Mouse (Mus musculus): ENCODE measurements around the gene Msh4. TPM values are rescaled to one million over a fixed set of nuclear protein-coding genes. Genes with fewer than 3 reads are reported as not detected.

Msh4 gene
- total and polyA plus RNA-seq, 2 experiments = 0.09 TPM; not detected in 1

- Histone ChIP-seq H3K27ac (replicated peaks; ENCODE audit: insufficient read depth, low read depth, low read length) (no peak overlapping the region), H3K4me3 (ENCODE audit: insufficient read depth, low read depth, low read length) (no peak overlapping the region)
Measured at GRCm38 (mm10) chr3:153852266-153852665, 53.7 kb downstream of the Msh4 start.

GRCm38 (mm10) chr3:153850759-153851158 lies 55.2 kb downstream of the Msh4 start:
- H3K79me2 ChIP-seq (ENCODE audit: control insufficient read depth, insufficient read depth, low read length) = no peaks in the 10 kb centered on the region
- DNase-seq (ENCODE audit: extremely low read depth, low read depth, low spot score) = no peak
- no peak overlapping the region for H3K27ac ChIP-seq (replicated peaks; ENCODE audit: insufficient read depth, low read depth, low read length)
- no peaks in the 10 kb centered on the region for H3K27me3 ChIP-seq (ENCODE audit: control insufficient read depth, insufficient read depth, low read length)
- no peaks in the 10 kb centered on the region for H3K36me3 ChIP-seq (ENCODE audit: control insufficient read depth, insufficient read depth, low read length)
- H3K9ac ChIP-seq (ENCODE audit: low read depth, low read length) = no peak overlapping the region
- 93% methylated on average over 7 of the region's 7 CpGs for WGBS
- TF ChIP-seq POLR2A (IDR thresholded peaks at IDR 0.05; ENCODE audit: extremely low read depth, insufficient read depth, low read length) (no peak), CTCF (IDR thresholded peaks at IDR 0.05; ENCODE audit: low read depth, low read length) (no peak)
- H3K4me3 ChIP-seq (ENCODE audit: insufficient read depth, low read depth, low read length) = no peak overlapping the region
- no peaks in the 10 kb centered on the region for H3K4me1 ChIP-seq (ENCODE audit: control insufficient read depth, insufficient read depth, low read length)

More at GRCm38 (mm10) chr3:153852266-153852665, 53.7 kb downstream of the Msh4 start:
- no peak for DNase-seq (ENCODE audit: extremely low read depth, low read depth, low spot score)
- TF ChIP-seq CTCF (IDR thresholded peaks at IDR 0.05; ENCODE audit: low read depth, low read length) (no peak), POLR2A (IDR thresholded peaks at IDR 0.05; ENCODE audit: extremely low read depth, insufficient read depth, low read length) (no peak)
- Histone ChIP-seq H3K36me3 (ENCODE audit: control insufficient read depth, insufficient read depth, low read length) (no peaks in the 10 kb centered on the region), H3K9ac (ENCODE audit: low read depth, low read length) (no peak overlapping the region), H3K27me3 (ENCODE audit: control insufficient read depth, insufficient read depth, low read length) (no peaks in the 10 kb centered on the region), H3K79me2 (ENCODE audit: control insufficient read depth, insufficient read depth, low read length) (no peaks in the 10 kb centered on the region), H3K4me1 (ENCODE audit: control insufficient read depth, insufficient read depth, low read length) (no peaks in the 10 kb centered on the region)
- 78% methylated on average over 8 of the region's 8 CpGs for WGBS

DNA sequence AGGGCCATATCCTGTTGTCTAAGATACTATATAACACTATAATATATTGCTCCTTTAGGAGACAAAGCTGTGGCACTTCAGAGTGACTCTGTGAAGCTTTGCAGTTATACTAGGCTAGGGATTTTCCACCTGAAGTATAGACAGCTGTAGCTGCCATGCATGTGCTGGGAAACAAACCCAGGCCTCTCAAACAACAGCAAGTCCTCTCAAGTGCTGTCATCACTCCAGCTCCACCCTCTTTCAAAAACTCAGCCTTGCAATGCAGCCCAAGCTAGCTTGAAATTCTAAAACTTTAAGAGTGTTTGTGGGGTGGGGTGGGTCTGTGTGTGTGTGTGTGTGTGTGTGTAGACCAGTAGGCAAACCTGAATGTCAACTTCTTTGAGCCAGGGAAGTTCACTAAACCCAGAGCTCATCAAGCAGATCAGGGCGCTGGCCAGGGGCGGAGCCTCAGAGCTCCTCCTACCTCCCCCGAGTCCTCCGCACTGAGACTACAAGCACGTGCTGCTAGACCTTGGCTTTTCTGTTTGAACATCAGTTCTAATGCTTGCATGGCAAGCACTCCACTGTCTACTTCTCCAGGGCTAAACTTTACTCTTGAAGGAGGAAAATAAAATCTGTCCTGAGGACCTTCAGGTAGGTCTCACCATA lies 56.4 kb downstream of the Msh4 start:
- WGBS = 0% methylated on average over 5 of the region's 5 CpGs
- no peak overlapping the region for H3K27ac ChIP-seq (replicated peaks; ENCODE audit: insufficient read depth, low read depth, low read length)
- H3K4me1 ChIP-seq (ENCODE audit: control insufficient read depth, insufficient read depth, low read length) = no peaks in the 10 kb centered on the region
- H3K4me3 ChIP-seq (ENCODE audit: insufficient read depth, low read depth, low read length) = no peak overlapping the region
- no peaks in the 10 kb centered on the region for H3K79me2 ChIP-seq (ENCODE audit: control insufficient read depth, insufficient read depth, low read length)
- no peaks in the 10 kb centered on the region for H3K36me3 ChIP-seq (ENCODE audit: control insufficient read depth, insufficient read depth, low read length)
- H3K27me3 ChIP-seq (ENCODE audit: control insufficient read depth, insufficient read depth, low read length) = no peaks in the 10 kb centered on the region
- TF ChIP-seq CTCF (IDR thresholded peaks at IDR 0.05; ENCODE audit: low read depth, low read length) = no peak
- no peak for TF ChIP-seq POLR2A (IDR thresholded peaks at IDR 0.05; ENCODE audit: extremely low read depth, insufficient read depth, low read length)
- H3K9ac ChIP-seq (ENCODE audit: low read depth, low read length) = no peak overlapping the region
- peak; percentile 21 for DNase-seq (ENCODE audit: extremely low read depth, low read depth, low spot score)

- H3K79me2 ChIP-seq (ENCODE audit: control insufficient read depth, insufficient read depth, low read length) = no peaks in the 10 kb centered on the region
- no peak overlapping the region for H3K9ac ChIP-seq (ENCODE audit: low read depth, low read length)
- 77% methylated on average over 7 of the region's 7 CpGs for WGBS
- no peak overlapping the region for H3K4me3 ChIP-seq (ENCODE audit: insufficient read depth, low read depth, low read length)
- no peaks in the 10 kb centered on the region for H3K27me3 ChIP-seq (ENCODE audit: control insufficient read depth, insufficient read depth, low read length)
- TF ChIP-seq POLR2A (IDR thresholded peaks at IDR 0.05; ENCODE audit: extremely low read depth, insufficient read depth, low read length) (no peak), CTCF (IDR thresholded peaks at IDR 0.05; ENCODE audit: low read depth, low read length) (no peak)
- H3K27ac ChIP-seq (replicated peaks; ENCODE audit: insufficient read depth, low read depth, low read length) = no peak overlapping the region
- no peaks in the 10 kb centered on the region for H3K36me3 ChIP-seq (ENCODE audit: control insufficient read depth, insufficient read depth, low read length)
- no peaks in the 10 kb centered on the region for H3K4me1 ChIP-seq (ENCODE audit: control insufficient read depth, insufficient read depth, low read length)
- DNase-seq (ENCODE audit: extremely low read depth, low read depth, low spot score) = no peak
Measured at GRCm38 (mm10) chr3:153847207-153847733, 58.7 kb downstream of the Msh4 start.

DNA sequence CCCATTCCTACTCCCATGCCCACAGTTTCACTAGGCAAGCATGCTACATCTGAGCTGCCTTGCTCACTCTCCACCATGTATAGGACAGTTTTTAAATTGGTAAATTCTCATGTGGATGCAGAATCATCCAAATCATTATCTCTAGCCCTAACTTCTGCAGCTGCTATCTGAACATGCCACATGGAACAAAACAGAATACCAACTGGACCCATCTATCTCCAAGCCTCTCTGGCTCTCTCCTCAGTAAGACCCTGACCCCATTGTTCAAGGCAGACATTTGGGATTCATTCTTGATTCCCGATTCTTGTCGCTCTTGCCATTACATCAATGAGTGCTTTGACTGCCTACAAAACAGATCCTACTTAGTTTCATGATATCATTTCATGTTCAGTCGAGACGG lies 59.8 kb downstream of the Msh4 start:
- no peak overlapping the region for H3K27ac ChIP-seq (replicated peaks; ENCODE audit: insufficient read depth, low read depth, low read length)
- 93% methylated on average over 4 of the region's 4 CpGs for WGBS

DNA sequence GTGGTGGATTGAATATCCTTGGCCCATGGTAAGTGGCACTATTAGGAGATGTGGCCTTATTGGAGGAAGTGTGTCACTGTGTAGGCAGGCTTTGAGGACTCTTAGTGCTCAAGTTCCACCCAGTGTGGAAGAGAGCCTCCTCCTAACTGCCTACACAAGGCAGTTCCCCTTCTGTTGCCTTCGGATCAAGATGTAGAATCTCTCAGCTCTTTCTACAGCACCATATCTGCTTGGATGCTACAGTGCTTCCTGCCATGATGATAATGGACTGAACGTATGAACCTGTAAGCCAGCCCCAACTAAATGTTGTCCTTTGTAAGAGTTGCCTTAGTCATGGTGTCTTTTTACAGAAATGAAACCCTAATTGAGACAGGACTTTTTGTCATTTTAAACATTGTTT lies 60.4 kb downstream of the Msh4 start:
- H3K9ac ChIP-seq (ENCODE audit: low read depth, low read length) = no peak overlapping the region
- H3K27me3 ChIP-seq (ENCODE audit: control insufficient read depth, insufficient read depth, low read length) = no peaks in the 10 kb centered on the region
- TF ChIP-seq CTCF (IDR thresholded peaks at IDR 0.05; ENCODE audit: low read depth, low read length) (no peak), POLR2A (IDR thresholded peaks at IDR 0.05; ENCODE audit: extremely low read depth, insufficient read depth, low read length) (no peak)
- H3K4me3 ChIP-seq (ENCODE audit: insufficient read depth, low read depth, low read length) = no peak overlapping the region
- no peak for DNase-seq (ENCODE audit: extremely low read depth, low read depth, low spot score)
- no peaks in the 10 kb centered on the region for H3K36me3 ChIP-seq (ENCODE audit: control insufficient read depth, insufficient read depth, low read length)
- 81% methylated on average over 2 of the region's 2 CpGs for WGBS
- H3K79me2 ChIP-seq (ENCODE audit: control insufficient read depth, insufficient read depth, low read length) = no peaks in the 10 kb centered on the region
- H3K4me1 ChIP-seq (ENCODE audit: control insufficient read depth, insufficient read depth, low read length) = peaks cover 4% of the 10 kb centered on the region
- no peak overlapping the region for H3K27ac ChIP-seq (replicated peaks; ENCODE audit: insufficient read depth, low read depth, low read length)

More for the DNA sequence above, 59.8 kb downstream of the Msh4 start:
- TF ChIP-seq POLR2A (IDR thresholded peaks at IDR 0.05; ENCODE audit: extremely low read depth, insufficient read depth, low read length) = no peak
- no peak for TF ChIP-seq CTCF (IDR thresholded peaks at IDR 0.05; ENCODE audit: low read depth, low read length)
- Histone ChIP-seq H3K4me3 (ENCODE audit: insufficient read depth, low read depth, low read length) (no peak overlapping the region), H3K9ac (ENCODE audit: low read depth, low read length) (no peak overlapping the region), H3K4me1 (ENCODE audit: control insufficient read depth, insufficient read depth, low read length) (peaks cover 2% of the 10 kb centered on the region; the same call in 1 of the 2 replicates), H3K27me3 (ENCODE audit: control insufficient read depth, insufficient read depth, low read length) (no peaks in the 10 kb centered on the region), H3K36me3 (ENCODE audit: control insufficient read depth, insufficient read depth, low read length) (no peaks in the 10 kb centered on the region), H3K79me2 (ENCODE audit: control insufficient read depth, insufficient read depth, low read length) (no peaks in the 10 kb centered on the region)
- no peak for DNase-seq (ENCODE audit: extremely low read depth, low read depth, low spot score)
